Mouse (Mus musculus): ENCODE measurements around the gene Stk36. TPM values are rescaled to one million over a fixed set of nuclear protein-coding genes. Genes with fewer than 3 reads are reported as not detected.

Gene Stk36
- polyA plus RNA-seq, 2 experiments from 2014 or later, result not detected

DNA sequence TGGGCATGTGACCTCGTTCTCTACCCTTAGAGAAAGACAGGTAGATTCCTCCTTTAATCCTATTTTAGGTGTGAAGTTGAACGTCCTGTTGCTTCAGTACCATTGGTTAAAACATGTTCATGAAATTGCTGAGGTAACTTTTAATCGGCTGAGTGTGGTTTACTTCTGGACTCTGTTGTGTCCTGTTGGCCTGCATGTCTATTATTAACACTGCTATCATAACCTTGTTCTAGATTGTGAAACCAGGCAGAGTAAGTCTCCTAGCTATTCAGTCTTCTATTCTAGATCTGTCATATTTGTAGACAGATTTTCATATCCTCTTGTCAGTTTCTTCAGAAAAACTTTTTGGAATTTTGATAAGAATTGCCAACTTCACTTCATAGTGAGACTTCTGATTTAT lies 67.1 kb downstream of the Stk36 start:
- ATAC-seq, result no peak

DNA sequence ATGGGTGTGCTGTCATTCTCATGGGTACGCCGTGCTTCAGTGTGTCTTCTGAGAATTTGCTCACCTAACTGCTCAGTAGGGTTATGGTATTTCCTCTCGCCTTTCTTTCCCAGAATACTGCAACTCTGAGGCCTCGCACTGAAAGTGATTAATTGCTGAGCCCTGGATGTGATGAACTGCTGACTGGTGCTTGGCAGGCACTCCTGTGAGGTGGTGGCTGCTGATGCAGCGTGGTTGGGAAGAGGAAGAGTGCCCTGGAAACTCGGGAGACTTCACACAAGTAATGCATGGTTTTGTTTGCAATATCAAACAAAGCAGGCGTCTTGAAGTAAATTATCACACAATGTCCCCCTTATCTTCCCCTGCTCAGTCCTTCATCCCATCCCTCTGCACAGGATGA lies 71.5 kb downstream of the Stk36 start:
- no peak for ATAC-seq

GRCm38 (mm10) chr1:74676863-74677262 lies 75.6 kb downstream of the Stk36 start:
- no peak for ATAC-seq

- no peak for ATAC-seq
Observed at GRCm38 (mm10) chr1:74677843-74678242, 76.6 kb downstream of the Stk36 start.

Other genes with a start within 250 kb of the Stk36 start
- under 1 TPM in 1 of 2 experiments, not detected in 1; 0.29 TPM for gene Catip, start 239.3 kb upstream of the Stk36 start, polyA plus RNA-seq (2017; shearing (Covaris generic))
- 1 to 10 TPM in 1 of 2 experiments, under 1 TPM in 1; 0.78 to 4.0 TPM for gene Slc11a1, start 226.2 kb upstream of the Stk36 start, polyA plus RNA-seq (2017; shearing (Covaris generic))
- gene Ctdsp1, start 209.9 kb upstream of the Stk36 start, polyA plus RNA-seq (2017; shearing (Covaris generic)), result 10 to 100 TPM; 39.8 to 48.3 TPM
- under 1 TPM; 0.23 to 0.33 TPM for gene Vil1, start 192.1 kb upstream of the Stk36 start, polyA plus RNA-seq (2017; shearing (Covaris generic))
- gene Cnot9, start 95.4 kb upstream of the Stk36 start, polyA plus RNA-seq (2017; shearing (Covaris generic)), result 10 to 100 TPM; 46.3 to 48.5 TPM
- 1 to 10 TPM; 1.7 to 2.2 TPM for gene Plcd4, start 58.6 kb upstream of the Stk36 start, polyA plus RNA-seq (2017; shearing (Covaris generic))
- 10 to 100 TPM; 30.4 to 38.5 TPM for gene Usp37, start 57.2 kb upstream of the Stk36 start, polyA plus RNA-seq (2017; shearing (Covaris generic))
- 10 to 100 TPM in 1 of 2 experiments, 1 to 10 TPM in 1; 7.2 to 16.2 TPM for gene Zfp142, start 13.2 kb upstream of the Stk36 start, polyA plus RNA-seq (2017; shearing (Covaris generic))
- 10 to 100 TPM; 16.0 to 18.4 TPM for gene Bcs1l, start 13.2 kb upstream of the Stk36 start, polyA plus RNA-seq (2017; shearing (Covaris generic))
- 10 to 100 TPM; 19.7 to 31.9 TPM for gene Rnf25, start within 50 bp of the Stk36 start, polyA plus RNA-seq (2017; shearing (Covaris generic))
- 10 to 100 TPM; 12.5 to 17.7 TPM for gene Ttll4, start 60.3 kb downstream of the Stk36 start, polyA plus RNA-seq (2017; shearing (Covaris generic))
- gene Cyp27a1, start 112.1 kb downstream of the Stk36 start, polyA plus RNA-seq (2017; shearing (Covaris generic)), result not detected
- not detected for gene Prkag3, start 147.8 kb downstream of the Stk36 start, polyA plus RNA-seq (2017; shearing (Covaris generic))
- gene Wnt6, start 170.4 kb downstream of the Stk36 start, polyA plus RNA-seq (2017; shearing (Covaris generic)), result not detected
- gene Wnt10a, start 190.1 kb downstream of the Stk36 start, polyA plus RNA-seq (2017; shearing (Covaris generic)), result under 1 TPM; 0.13 to 0.48 TPM